Mouse (Mus musculus): ENCODE results near the gene Nectin1.

The Nectin1 gene

GRCm38 (mm10) chr9:43800525-43800924, 56.7 kb downstream of the Nectin1 start:
- CTCF ChIA-PET = no interaction called here

DNA sequence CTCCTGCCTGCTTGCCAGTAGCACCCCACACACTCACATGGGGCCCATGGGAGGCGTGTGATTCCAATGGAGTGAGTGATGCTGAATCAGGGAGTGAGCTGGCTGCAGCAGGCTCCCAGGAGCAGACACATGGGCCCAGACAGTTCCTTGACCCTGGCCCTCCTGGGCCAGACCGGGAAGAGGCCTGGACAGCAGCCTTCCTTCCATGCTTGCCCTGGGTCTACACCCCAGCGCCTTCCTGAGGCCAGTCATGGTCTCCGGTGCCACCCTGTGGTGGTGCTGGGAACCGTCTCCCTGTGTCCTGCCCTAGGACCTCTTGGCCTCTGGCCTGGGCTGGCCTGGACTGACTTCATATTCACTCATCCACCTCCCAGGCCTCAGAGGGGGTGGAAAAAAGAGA, 58.1 kb downstream of the Nectin1 start:
- CTCF ChIA-PET = no interaction called here

DNA sequence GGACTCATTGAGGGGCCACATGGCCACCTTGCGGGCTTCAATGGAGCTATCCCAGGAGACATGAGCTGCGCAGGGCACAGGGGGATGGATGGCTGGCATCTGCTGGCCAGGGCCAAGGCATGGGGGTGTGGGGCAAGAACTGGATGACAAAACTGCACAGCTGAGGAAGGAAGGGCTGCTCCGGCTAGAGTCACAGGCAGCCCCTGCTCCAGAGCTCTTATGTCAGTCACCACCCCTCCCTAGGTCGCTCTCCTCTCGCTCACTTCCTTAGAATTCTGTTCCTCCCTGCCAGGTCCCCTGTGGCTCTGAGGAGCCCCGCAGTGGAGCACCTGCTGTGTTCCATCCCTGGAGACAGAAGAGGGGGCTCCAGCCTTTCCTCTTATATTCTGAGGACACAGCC, 63.8 kb downstream of the Nectin1 start:
- CTCF ChIA-PET = no interaction called here

DNA sequence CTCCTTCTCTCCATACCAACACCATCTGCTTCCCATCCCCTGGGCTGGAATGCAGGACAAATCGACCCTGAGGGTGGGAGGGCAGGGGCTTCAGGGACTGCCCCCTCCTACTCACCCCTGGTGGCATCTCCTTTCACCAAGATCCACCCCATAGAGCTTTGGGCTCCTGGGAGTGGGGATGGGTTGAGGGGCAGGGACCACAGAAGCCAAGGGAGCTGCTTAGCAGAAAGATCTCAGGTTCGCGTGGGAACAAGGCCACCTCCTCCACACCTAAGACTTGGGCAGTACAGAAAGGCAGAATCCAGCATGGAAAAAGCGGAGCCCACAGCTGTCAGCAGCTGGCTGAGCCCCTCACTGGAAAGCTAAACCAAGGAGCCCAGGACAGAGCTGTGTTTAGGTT, 64.3 kb downstream of the Nectin1 start:
- CTCF ChIA-PET = no interaction called here

DNA sequence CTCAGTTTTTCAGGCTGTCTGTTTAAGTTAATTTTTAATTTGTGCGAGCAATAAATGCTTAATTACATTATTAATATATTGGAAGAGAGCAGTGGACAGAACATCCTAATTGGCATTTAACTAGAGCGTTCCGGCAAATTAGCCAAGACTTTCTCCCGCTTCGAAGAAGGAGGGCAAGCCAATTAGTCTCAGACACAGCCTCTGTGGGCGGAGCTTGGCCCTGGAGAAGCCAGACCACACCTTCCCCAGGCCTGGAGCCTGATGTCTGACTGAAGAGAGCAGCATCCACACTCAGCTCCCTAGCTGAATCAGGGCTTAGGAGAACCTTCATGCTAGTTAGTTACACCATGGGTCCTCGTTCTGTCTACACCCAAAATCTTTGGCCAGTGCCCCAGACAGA, 64.8 kb downstream of the Nectin1 start:
- CTCF ChIA-PET = no interaction called here

- CTCF ChIA-PET = no interaction called here
These were observed 69.4 kb downstream of the Nectin1 start for GRCm38 (mm10) chr9:43813156-43813555.

DNA sequence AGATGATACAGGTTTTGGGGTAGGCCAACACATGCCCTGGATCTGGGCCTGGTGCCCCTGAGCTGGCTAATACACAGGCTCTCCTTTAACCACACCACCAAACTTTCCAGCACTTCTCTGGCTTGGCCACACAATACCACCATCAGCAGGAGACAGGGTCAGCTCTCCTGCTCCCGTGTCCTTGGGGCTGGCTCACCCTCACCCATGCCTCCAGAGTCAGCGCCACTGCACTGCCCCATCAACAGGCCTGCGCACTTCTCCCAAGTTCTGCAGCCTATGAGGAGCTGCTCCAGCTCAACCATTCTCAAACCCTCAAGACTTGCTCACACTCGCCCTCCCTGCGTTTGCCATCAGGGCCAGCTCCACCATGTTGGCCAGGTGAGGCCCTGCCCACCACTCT, 78.4 kb downstream of the Nectin1 start:
- CTCF ChIA-PET = no interaction called here

GRCm38 (mm10) chr9:43825178-43825577, 81.4 kb downstream of the Nectin1 start:
- CTCF ChIA-PET = no interaction called here

DNA sequence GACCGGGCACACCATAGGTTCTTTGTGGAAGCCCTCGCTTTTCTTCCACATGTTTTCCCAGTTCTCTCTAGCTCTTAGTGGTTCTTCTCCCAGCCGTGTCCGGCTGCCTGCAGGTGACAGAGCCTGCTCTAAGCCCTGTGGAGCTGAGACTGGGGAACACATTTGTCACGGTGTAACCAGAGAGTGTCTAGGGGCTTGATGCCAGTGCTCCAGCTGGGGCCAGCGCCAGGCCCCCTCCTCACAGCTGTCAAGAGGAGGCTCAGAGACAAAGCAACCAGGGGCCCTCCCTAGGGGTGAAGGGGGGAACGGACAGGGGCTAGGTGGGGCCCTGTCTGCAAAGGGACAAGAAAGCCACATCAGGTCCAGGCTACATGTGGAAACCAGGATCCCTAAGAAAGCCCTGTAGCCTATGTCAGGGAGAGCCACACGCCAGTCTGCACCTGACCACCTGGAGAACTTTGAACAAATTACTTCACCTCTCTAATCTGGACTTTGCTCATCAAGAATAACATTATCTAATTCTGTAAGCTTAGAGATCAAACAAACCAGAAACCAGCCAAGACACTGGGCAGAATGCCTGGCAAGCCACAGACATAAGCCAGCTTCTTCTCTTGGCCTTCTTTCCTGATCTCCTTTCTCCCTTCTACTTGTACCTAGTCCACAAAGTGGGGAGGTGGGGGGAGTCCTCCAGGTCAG, 82.9 kb downstream of the Nectin1 start:
- CTCF ChIA-PET = no interaction called here

DNA sequence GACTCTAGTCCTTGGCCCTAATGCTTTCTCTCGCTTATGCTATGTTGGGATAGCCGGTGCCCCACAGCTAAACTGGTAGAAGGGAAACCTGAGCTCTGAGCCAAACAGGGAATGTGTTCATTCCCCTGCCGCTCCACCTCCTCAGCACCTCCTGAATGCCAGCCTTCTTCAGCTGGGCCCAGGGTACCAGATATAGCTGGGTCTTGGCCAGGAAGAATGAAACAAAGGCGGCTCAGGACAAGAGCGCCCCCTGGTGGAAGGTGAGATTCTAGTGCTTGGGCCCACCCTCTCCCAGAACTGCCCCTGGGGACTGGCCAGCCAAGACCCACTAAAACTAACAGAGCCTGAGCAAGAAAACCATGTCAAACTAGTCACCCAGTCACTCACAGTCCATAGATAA, 83.8 kb downstream of the Nectin1 start:
- CTCF ChIA-PET = interaction anchor here (0.6 kb wide), 1 partner anchor 188 kb away, joined by 3 read pairs; no protein-coding TSS in a partner anchor

DNA sequence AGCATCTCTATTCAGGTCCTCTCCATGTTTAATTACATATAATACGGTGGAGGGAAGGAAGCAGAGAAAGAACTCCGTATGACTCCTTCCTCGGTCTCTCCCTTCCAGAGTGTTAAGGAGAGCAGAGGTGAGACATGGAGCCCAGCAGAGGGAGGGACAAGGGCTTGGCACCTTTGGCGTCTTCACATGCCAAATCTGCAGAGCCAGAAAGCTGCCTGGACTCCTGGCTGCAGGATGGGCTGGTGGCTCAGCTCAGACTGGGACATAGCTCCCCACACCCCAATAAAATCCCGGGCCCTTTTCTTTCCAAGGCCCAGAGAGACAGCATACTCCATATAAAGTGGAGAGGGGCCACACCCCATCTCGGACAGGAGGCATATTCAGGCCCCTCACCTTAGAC, 85.2 kb downstream of the Nectin1 start:
- CTCF ChIA-PET = no interaction called here

DNA sequence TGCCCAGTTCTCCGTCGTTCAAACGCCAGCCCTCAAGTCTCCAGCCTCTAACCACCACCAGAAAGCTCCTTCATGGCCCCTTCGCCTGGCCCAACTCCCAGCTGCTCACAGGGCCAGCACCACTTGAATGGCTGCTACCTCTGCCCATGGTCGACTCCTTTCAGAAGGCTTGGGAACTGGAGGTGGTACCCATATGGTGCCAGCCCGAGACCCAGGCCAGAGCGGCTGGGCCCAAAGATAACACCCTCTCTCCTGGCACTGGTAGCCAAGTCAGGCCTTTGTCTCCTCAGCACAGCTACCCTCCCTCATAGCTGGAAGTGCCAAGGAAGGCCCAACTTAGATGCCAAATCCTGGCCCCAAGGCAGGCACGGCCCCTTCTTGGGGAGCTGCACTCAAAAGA, 89.4 kb downstream of the Nectin1 start:
- CTCF ChIA-PET = no interaction called here

GRCm38 (mm10) chr9:43834283-43834682, 90.5 kb downstream of the Nectin1 start:
- CTCF ChIA-PET = no interaction called here

GRCm38 (mm10) chr9:43838561-43838960, 94.8 kb downstream of the Nectin1 start:
- CTCF ChIA-PET = no interaction called here

GRCm38 (mm10) chr9:43842921-43843577, 99.3 kb downstream of the Nectin1 start:
- CTCF ChIA-PET = interaction anchor here (0.7 kb wide), 1 partner anchor 235 kb away, joined by 8 read pairs; no protein-coding TSS in a partner anchor

DNA sequence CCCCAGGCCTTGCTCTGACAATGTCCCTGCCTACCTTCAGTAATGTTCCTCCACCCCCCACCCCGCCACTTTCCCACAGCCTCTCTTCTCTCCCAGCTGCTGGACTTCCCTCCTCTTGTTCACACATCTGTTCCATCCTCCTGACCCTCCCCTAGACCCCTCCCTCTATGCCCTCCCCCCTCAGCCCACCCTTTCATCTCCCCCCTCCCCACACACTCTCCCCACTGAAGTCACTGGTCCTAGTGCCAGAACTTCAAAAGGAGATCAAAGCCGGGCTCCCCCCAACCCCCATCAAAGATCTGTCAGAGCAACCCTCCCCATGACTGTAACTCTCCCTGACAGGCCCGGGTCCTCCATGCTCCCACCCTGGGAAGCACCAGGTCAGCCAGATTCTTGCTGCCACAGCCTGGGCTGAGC, 99.9 kb downstream of the Nectin1 start:
- CTCF ChIA-PET = interaction anchor here (0.7 kb wide), 1 partner anchor 236 kb away, joined by 8 read pairs; no protein-coding TSS in a partner anchor

DNA sequence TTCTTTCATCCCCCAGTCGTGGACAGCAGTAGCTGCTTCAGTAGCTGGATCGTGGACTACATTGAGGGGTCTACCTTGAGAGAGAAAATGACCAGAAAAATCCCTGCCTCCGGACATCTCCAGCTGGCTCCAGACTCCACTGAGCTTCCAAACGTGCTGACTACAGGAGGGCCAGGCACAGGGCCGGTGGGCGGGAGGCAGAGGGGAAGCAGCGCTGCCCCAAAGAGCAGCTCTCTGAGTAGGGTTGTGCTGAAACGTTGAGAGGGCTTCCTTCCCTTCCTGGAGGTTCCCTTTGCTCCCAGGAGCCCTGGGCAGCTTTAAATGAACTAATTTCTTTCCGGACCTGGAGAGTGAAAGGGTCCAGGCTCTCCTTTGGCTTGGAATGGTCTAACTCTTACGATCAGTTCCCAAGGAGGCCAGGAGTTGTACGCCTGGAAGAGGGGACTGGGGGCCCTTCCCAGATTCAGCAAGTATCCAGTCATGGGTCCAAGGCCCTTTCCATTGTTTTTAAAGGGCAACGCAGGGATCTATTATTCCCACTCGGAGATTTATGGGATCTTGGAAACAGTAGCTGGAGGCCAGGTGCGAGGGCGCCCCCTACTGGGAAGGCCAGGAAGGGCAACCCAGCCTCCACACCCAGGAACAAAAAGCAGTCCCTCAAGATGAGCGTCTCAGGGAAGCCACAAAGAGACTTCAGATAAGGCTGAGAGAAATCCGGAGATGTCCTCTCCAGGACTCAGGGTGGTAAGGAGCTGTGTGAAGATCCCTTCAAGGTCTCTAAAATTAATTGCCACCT, 102.1 kb downstream of the Nectin1 start:
- CTCF ChIA-PET = interaction anchor here (0.6 kb wide), 1 partner anchor 75 kb away, joined by 5 read pairs; no protein-coding TSS in a partner anchor

DNA sequence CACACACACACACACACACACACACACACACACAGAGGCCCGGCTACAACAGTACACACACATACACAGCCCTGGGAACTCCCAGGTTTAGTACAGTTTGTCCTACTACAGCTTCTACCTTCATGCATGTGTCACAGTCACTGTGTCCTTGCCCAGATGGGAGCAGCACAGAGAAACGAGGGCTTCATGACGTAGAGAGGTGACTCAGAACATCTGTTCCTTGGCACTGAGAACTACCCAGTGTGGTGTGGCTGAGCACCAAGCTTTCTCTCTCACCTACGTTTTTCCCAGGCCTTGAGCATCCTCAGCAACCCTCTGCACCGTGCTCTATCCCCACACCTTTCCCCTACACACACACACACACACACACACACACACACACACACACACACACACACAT, 104.1 kb downstream of the Nectin1 start:
- CTCF ChIA-PET = no interaction called here

GRCm38 (mm10) chr9:43850281-43850680, 106.5 kb downstream of the Nectin1 start:
- CTCF ChIA-PET = no interaction called here

DNA sequence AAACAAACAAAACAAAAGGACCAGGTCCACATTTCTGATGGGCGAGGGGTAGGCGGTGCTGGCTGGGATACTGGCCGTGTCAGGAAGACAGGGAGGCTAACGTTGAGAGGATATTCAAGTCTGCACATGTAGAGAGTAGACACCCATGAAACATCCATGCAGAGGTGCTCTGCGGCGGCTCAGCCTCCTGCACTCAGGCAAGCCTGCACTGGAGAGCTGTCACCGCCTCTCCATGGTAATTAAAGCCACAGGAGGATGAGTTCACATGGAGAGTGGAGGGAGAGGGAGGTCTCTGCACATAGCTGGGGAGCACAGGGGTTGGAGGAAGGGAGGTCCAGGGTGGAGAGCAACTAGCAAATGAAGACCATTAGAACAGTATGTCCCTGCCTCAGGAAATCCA, 107.4 kb downstream of the Nectin1 start:
- CTCF ChIA-PET = no interaction called here

DNA sequence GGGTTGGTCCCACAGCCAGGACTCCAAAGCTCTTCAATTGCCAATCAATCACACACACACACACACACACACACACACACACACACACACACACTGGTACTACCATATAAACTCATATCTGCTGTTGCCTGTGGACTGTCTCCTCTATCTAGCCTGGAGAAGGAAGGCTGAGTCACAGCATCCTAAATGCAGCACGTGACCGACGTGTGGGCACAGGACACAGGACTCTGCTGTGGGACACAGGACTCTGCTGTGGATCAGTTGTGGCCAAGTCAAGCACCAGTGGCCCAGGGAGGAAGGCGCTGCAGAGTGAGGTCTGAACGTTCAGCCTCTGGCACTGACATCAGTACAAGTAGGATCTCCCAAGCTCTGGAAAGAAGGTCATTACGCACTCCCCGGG, 112.1 kb downstream of the Nectin1 start:
- CTCF ChIA-PET = no interaction called here
